Mouse (Mus musculus): ENCODE data around the gene Slc9a9. TPM values are rescaled to one million over a fixed set of nuclear protein-coding genes. Genes with fewer than 3 reads are reported as not detected.
A peak's percentile ranks its signal among the peaks of the same experiment; 100 is the strongest.

Slc9a9 gene
- polyA plus RNA-seq (2012; rRNA removed) (0.90 and 1.1 TPM in 2 replicates), polyA plus RNA-seq (2014; fragmentation: Nextera tagmentation; extraction: Ambion mirVana) (1.3 and 1.6 TPM in 2 replicates)

DNA sequence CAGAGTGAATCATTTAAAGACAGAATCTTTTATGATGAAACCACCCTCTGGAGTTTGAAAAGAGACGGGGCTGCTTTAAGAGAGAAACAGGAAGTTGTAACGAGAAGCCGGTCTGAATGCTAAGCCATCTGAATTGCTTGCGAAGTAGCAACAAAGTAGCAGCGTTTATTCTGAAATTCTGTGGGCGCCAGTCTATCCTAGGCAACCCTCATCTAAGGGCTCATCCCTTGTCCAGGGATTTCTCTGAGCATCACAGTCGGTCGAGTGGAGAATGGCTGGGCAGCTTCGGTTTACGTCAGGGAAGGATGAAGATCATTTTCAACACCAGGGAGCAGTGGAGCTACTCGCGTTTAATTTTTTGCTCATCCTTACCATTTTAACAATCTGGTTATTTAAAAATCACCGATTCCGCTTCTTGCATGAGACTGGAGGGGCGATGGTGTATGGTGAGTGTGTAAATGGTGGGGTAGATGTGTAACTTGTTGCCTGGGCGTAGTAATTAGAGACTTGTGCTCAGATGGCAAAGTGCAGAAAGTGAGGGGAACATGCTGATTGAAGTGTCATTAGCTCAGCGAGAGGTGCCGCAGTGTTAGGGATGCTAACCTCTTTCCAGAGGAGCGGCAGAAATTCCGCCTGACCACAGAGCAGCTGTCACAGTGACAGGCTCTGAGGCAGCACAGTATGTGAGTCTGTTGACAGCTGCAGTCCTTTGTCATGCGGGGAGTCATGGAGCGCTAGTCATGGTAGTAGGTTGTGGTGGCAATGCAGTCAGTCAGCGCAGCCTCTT lies at the start of gene Slc9a9:
TSS of gene Slc9a9 (plus strand) at position 119 of the 787 bp plus-strand sequence.
- H3K9me3 ChIP-seq (ENCODE audit: control insufficient read depth, low read length) = no peaks in the 10 kb centered on the region
- peaks cover 0 to 6% of the 10 kb centered on the region in 2 experiments; a peak in 2 of 4 replicates for H3K4me1 ChIP-seq (replicated peaks; ENCODE audit: control insufficient read depth in 2 of 2, insufficient read depth in 2 of 2, low read length in 1 of 2)
- 2% methylated on average over 23 of the region's 23 CpGs for WGBS (ENCODE audit: insufficient replicate concordance)
- TF ChIP-seq CTCF (IDR thresholded peaks at IDR 0.05; ENCODE audit: low read depth) = no peak
- DNase-seq (ENCODE audit: low read depth in 3 of 3, low spot score in 3 of 3) = no peak
- H3K27ac ChIP-seq = no peak within 1 kb of the TSS
- peak within 1 kb of the TSS; percentile 54 to 77 for H3K4me3 ChIP-seq (ENCODE audit: insufficient read depth in 1 of 2, low read depth in 2 of 2, low read length in 2 of 2)
- H3K36me3 ChIP-seq (replicated peaks; ENCODE audit: control insufficient read depth, insufficient read depth, low read depth) = no peaks in the 10 kb centered on the region
- H3K27me3 ChIP-seq (ENCODE audit: control insufficient read depth, insufficient read depth, low read length) = no peaks in the 10 kb centered on the region
- peak within 1 kb of the TSS; percentile 69 for H3K4me2 ChIP-seq (ENCODE audit: low read depth)
- ATAC-seq (ENCODE audit: insufficient read depth) = peak; percentile 50; the same call in 1 of the 2 replicates
- peak within 1 kb of the TSS; percentile 53 for H3K9ac ChIP-seq (replicated peaks)

DNA sequence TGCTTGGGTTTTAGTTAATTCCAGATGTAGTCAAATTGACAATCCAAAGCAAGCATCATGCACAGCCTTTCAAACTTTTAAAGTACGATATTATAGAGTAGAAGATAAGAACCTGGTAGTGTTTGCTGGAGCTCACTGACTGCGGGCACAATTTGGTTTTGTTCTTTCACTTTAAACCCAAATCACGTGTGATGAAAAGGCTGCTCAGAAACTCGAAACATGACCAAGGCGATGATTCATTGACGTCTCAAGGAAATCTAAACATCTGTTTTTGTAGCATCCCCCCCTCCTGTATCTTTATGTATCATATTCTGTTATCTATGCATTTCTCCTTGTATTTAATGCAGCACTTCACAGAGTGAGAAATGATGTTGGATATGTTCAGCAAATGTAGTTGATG lies 49.4 kb upstream of the Slc9a9 start:
- H3K27me3 ChIP-seq (ENCODE audit: control insufficient read depth, insufficient read depth, low read length) = no peaks in the 10 kb centered on the region
- no peak overlapping the region for H3K27ac ChIP-seq
- no peak overlapping the region for H3K4me3 ChIP-seq (ENCODE audit: insufficient read depth in 1 of 2, low read depth in 2 of 2, low read length in 2 of 2)
- TF ChIP-seq EP300 (IDR thresholded peaks at IDR 0.05; ENCODE audit: low read depth) (no peak), CTCF (IDR thresholded peaks at IDR 0.05; ENCODE audit: low read depth) (no peak)
- no peaks in the 10 kb centered on the region for H3K4me1 ChIP-seq (replicated peaks; ENCODE audit: control insufficient read depth in 2 of 2, insufficient read depth in 2 of 2, low read length in 1 of 2)
- no peak overlapping the region for H3K4me2 ChIP-seq (ENCODE audit: low read depth)
- no peaks in the 10 kb centered on the region for H3K36me3 ChIP-seq (replicated peaks; ENCODE audit: control insufficient read depth, insufficient read depth, low read depth)
- DNase-seq (ENCODE audit: low read depth in 3 of 3, low spot score in 3 of 3) = no peak
- no peak overlapping the region for H3K9ac ChIP-seq (replicated peaks)
- no peak for ATAC-seq (ENCODE audit: insufficient read depth)
- 65% methylated on average over 6 of the region's 6 CpGs for WGBS (ENCODE audit: insufficient replicate concordance)
- no peaks in the 10 kb centered on the region for H3K9me3 ChIP-seq (ENCODE audit: control insufficient read depth, low read length)

- ATAC-seq (ENCODE audit: insufficient read depth) = no peak
- WGBS (ENCODE audit: insufficient replicate concordance) = 66% methylated on average over 10 of the region's 10 CpGs
Observed at GRCm38 (mm10) chr9:94620846-94621245, 48.9 kb upstream of the Slc9a9 start.

DNA sequence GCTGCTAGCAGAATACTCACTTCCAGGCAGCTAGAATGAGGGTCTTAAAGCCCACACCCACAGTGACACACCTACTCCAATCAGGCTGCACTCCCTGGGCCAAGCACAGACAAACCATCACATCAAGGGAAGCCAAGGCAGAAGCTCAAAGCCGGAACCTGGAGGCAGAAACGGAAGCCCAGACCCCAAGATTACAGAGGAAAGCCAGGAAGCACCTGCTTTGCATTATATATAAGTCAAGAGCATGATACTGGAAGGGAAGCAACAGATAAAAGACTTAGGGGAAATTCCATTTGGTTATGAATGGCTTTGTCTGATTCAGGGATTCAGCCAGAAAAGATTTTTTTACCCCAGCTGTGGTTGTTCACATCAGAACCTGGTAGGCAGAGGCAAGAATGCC lies 47.8 kb upstream of the Slc9a9 start:
- 22% methylated on average over 2 of the region's 2 CpGs for WGBS (ENCODE audit: insufficient replicate concordance)
- Histone ChIP-seq H3K4me2 (ENCODE audit: low read depth) (no peak overlapping the region), H3K27ac (no peak overlapping the region), H3K9ac (replicated peaks) (no peak overlapping the region), H3K27me3 (ENCODE audit: control insufficient read depth, insufficient read depth, low read length) (no peaks in the 10 kb centered on the region), H3K4me3 (ENCODE audit: insufficient read depth in 1 of 2, low read depth in 2 of 2, low read length in 2 of 2) (no peak overlapping the region), H3K9me3 (ENCODE audit: control insufficient read depth, low read length) (no peaks in the 10 kb centered on the region), H3K36me3 (replicated peaks; ENCODE audit: control insufficient read depth, insufficient read depth, low read depth) (no peaks in the 10 kb centered on the region), H3K4me1 (replicated peaks; ENCODE audit: control insufficient read depth in 2 of 2, insufficient read depth in 2 of 2, low read length in 1 of 2) (no peaks in the 10 kb centered on the region)
- TF ChIP-seq CTCF (IDR thresholded peaks at IDR 0.05; ENCODE audit: low read depth) (no peak), EP300 (IDR thresholded peaks at IDR 0.05; ENCODE audit: low read depth) (no peak)
- no peak for ATAC-seq (ENCODE audit: insufficient read depth)
- no peak for DNase-seq (ENCODE audit: low read depth in 3 of 3, low spot score in 3 of 3)

More at GRCm38 (mm10) chr9:94620846-94621245, 48.9 kb upstream of the Slc9a9 start:
- DNase-seq (ENCODE audit: low read depth in 3 of 3, low spot score in 3 of 3) = no peak
- no peaks in the 10 kb centered on the region for H3K4me1 ChIP-seq (replicated peaks; ENCODE audit: control insufficient read depth in 2 of 2, insufficient read depth in 2 of 2, low read length in 1 of 2)
- H3K27me3 ChIP-seq (ENCODE audit: control insufficient read depth, insufficient read depth, low read length) = no peaks in the 10 kb centered on the region
- H3K4me3 ChIP-seq (ENCODE audit: insufficient read depth in 1 of 2, low read depth in 2 of 2, low read length in 2 of 2) = no peak overlapping the region
- no peak overlapping the region for H3K9ac ChIP-seq (replicated peaks)
- no peaks in the 10 kb centered on the region for H3K36me3 ChIP-seq (replicated peaks; ENCODE audit: control insufficient read depth, insufficient read depth, low read depth)
- H3K27ac ChIP-seq = no peak overlapping the region
- H3K9me3 ChIP-seq (ENCODE audit: control insufficient read depth, low read length) = no peaks in the 10 kb centered on the region
- no peak overlapping the region for H3K4me2 ChIP-seq (ENCODE audit: low read depth)
- TF ChIP-seq CTCF (IDR thresholded peaks at IDR 0.05; ENCODE audit: low read depth) (no peak), EP300 (IDR thresholded peaks at IDR 0.05; ENCODE audit: low read depth) (no peak)

GRCm38 (mm10) chr9:94626737-94627136 lies 43.0 kb upstream of the Slc9a9 start:
- Histone ChIP-seq H3K9ac (replicated peaks) (no peak overlapping the region), H3K9me3 (ENCODE audit: control insufficient read depth, low read length) (no peaks in the 10 kb centered on the region), H3K4me3 (ENCODE audit: insufficient read depth in 1 of 2, low read depth in 2 of 2, low read length in 2 of 2) (no peak overlapping the region), H3K4me1 (replicated peaks; ENCODE audit: control insufficient read depth in 2 of 2, insufficient read depth in 2 of 2, low read length in 1 of 2) (no peaks in the 10 kb centered on the region), H3K36me3 (replicated peaks; ENCODE audit: control insufficient read depth, insufficient read depth, low read depth) (no peaks in the 10 kb centered on the region), H3K4me2 (ENCODE audit: low read depth) (no peak overlapping the region), H3K27ac (no peak overlapping the region), H3K27me3 (ENCODE audit: control insufficient read depth, insufficient read depth, low read length) (no peaks in the 10 kb centered on the region)
- no peak for DNase-seq (ENCODE audit: low read depth in 3 of 3, low spot score in 3 of 3)
- TF ChIP-seq CTCF (IDR thresholded peaks at IDR 0.05; ENCODE audit: low read depth) (no peak), EP300 (IDR thresholded peaks at IDR 0.05; ENCODE audit: low read depth) (no peak)
- WGBS (ENCODE audit: insufficient replicate concordance) = 68% methylated on average over 3 of the region's 3 CpGs
- no peak for ATAC-seq (ENCODE audit: insufficient read depth)
